Mouse (Mus musculus) lung, embryonic 14.5 days (tissue): ENCODE data around the gene Olfr1411. TPM values are rescaled to one million over a fixed set of nuclear protein-coding genes. Genes with fewer than 3 reads are reported as not detected.

Source experiments
- ATAC-seq: fragments of 200-750 bp; cut with Nextera tagmentation; 2 replicates; pipeline ENCODE4 v1.8.0; 2017; ENCODE audit warnings: mild to moderate bottlenecking, moderate TSS enrichment, moderate library complexity; ENCODE audit not compliant: insufficient read depth
- DNase-seq: peaks from one replicate; pipeline ENCODE4 v3.0.0-alpha.2; 2015
- H3K27ac ChIP-seq: fragments of 300-500 bp; sonication (generic); 2 replicates; pipeline ENCODE4 v1.5.1; 2014; ENCODE audit warnings: low read depth, mild to moderate bottlenecking, moderate library complexity
- H3K27me3 ChIP-seq: fragments of 300-500 bp; sonication (generic); 2 replicates; pipeline ENCODE4 v1.6.1; 2014; ENCODE audit warnings: low read length, control low read depth; ENCODE audit not compliant: insufficient read depth
- H3K36me3 ChIP-seq: fragments of 300-500 bp; sonication (generic); 2 replicates; pipeline ENCODE4 v1.6.1; 2014; ENCODE audit warnings: control low read depth; ENCODE audit not compliant: insufficient read depth
- H3K4me1 ChIP-seq: fragments of 300-500 bp; sonication (generic); 2 replicates; pipeline ENCODE4 v1.6.1; 2014; ENCODE audit warnings: antibody characterized with exemption, control low read depth; ENCODE audit not compliant: insufficient read depth
- H3K4me2 ChIP-seq: fragments of 300-500 bp; sonication (generic); 2 replicates; pipeline ENCODE4 v1.6.1; 2014; ENCODE audit warnings: mild to moderate bottlenecking
- H3K4me3 ChIP-seq: fragments of 300-500 bp; sonication (generic); 2 replicates; pipeline ENCODE4 v1.5.1; 2014; ENCODE audit warnings: low read depth, low read length
- H3K9ac ChIP-seq: fragments of 300-500 bp; sonication (generic); 2 replicates; pipeline ENCODE4 v1.6.1; 2014
- H3K9me3 ChIP-seq: fragments of 300-500 bp; sonication (generic); 2 replicates; pipeline ENCODE4 v1.6.1; 2016; ENCODE audit warnings: low read depth, low read length, control low read depth
- CTCF ChIP-seq: IDR thresholded peaks from 2 replicates; pipeline ENCODE4 v1.5.1; 2016; ENCODE audit warnings: antibody characterized with exemption, low read depth
- WGBS: fragments of 180-500 bp; shearing (Covaris S2); extraction: QIAGEN DNeasy Blood & Tissue Kit; methylation state at CpG from one replicate; pipeline ENCODE4 v1.1.7; 2014; 5-methylcytosine and 5-hydroxymethylcytosine counted together
- polyA plus RNA-seq: library from polyadenylated mRNA; unstranded; fragments of >200 nt; fragmentation: Nextera tagmentation; extraction: Ambion mirVana; gene quantifications from 2 replicates; pipeline ENCODE4 v1.2.1, GENCODE M21; 2014

The Olfr1411 gene
- polyA plus RNA-seq, 1 experiment from 2014 or later = not detected

DNA sequence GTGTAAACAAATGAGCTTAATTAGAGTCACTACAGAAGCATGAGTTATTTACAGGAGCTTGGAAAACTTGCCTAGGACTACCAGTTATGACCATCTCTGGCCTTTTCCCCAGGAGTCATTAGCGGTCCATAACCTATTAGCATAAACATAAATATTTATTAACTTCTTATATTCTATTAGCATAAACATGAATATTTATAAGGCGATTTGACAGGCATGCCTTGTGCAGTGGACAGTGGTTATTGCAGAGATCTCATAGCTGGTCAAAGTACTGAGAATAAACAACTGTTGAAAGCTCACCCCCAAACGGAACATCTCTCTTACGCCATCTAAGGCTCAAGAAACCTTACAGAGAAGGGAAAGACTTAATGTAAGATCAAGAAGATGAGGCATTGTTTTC lies 19.0 kb downstream of the Olfr1411 start:
- Histone ChIP-seq H3K36me3 (no peaks in the 10 kb centered on the region), H3K27me3 (no peaks in the 10 kb centered on the region), H3K9me3 (no peaks in the 10 kb centered on the region), H3K4me3 (no peak overlapping the region), H3K27ac (no peak overlapping the region), H3K4me1 (no peaks in the 10 kb centered on the region), H3K4me2 (no peak overlapping the region), H3K9ac (no peak overlapping the region)
- 42% methylated on average over 4 of the region's 4 CpGs for WGBS
- no peak for TF ChIP-seq CTCF
- DNase-seq (no peak), ATAC-seq (no peak)

- Histone ChIP-seq H3K9ac (no peak overlapping the region), H3K36me3 (no peaks in the 10 kb centered on the region), H3K4me3 (no peak overlapping the region), H3K27ac (no peak overlapping the region), H3K4me2 (no peak overlapping the region), H3K4me1 (no peaks in the 10 kb centered on the region), H3K27me3 (no peaks in the 10 kb centered on the region), H3K9me3 (no peaks in the 10 kb centered on the region)
- peak; percentile 59 for TF ChIP-seq CTCF
- 20% methylated on average over 1 of the region's 1 CpGs for WGBS
- peak; percentile 71 for DNase-seq
- ATAC-seq = no peak
These were observed 20.3 kb downstream of the Olfr1411 start for GRCm38 (mm10) chr1:92614516-92614915.

GRCm38 (mm10) chr1:92616046-92616445 lies 21.8 kb downstream of the Olfr1411 start:
- no peak overlapping the region for H3K4me2 ChIP-seq
- WGBS = 79% methylated on average over 1 of the region's 1 CpGs
- H3K4me3 ChIP-seq = no peak overlapping the region
- H3K36me3 ChIP-seq = no peaks in the 10 kb centered on the region
- ATAC-seq (no peak), DNase-seq (no peak)
- no peak overlapping the region for H3K27ac ChIP-seq
- no peaks in the 10 kb centered on the region for H3K4me1 ChIP-seq
- no peak overlapping the region for H3K9ac ChIP-seq
- no peak for TF ChIP-seq CTCF
- H3K9me3 ChIP-seq = no peaks in the 10 kb centered on the region
- H3K27me3 ChIP-seq = no peaks in the 10 kb centered on the region

DNA sequence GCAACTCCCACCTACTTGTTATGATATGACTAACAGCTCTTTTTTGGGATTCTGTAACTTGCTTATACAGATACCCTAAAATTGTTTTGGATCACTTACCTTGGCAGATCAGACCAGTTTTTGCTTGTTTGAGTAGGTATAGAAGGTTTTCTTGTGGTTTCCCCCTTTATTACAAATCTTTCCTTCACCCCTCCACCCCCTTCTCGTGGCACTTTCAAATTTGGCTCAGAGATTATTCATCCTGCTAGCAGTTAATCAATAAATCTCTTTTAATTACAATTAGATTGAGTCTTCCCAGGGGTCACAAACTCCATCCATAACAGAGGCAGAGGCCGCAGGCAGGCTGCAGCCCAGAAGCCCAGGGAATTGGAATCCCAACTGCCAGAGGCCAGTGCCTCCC lies 23.3 kb downstream of the Olfr1411 start, which contains the start of gene Olfr12:
Olfr12 (plus strand) TSS at position 301 of the 400 bp plus-strand sequence.
- Histone ChIP-seq H3K4me3 (no peak within 1 kb of the TSS), H3K36me3 (no peaks in the 10 kb centered on the region), H3K27ac (no peak within 1 kb of the TSS), H3K27me3 (no peaks in the 10 kb centered on the region), H3K4me2 (no peak within 1 kb of the TSS), H3K4me1 (no peaks in the 10 kb centered on the region), H3K9ac (no peak within 1 kb of the TSS), H3K9me3 (no peaks in the 10 kb centered on the region)
- TF ChIP-seq CTCF = no peak
- no peak for ATAC-seq
- DNase-seq = no peak
- 60% methylated on average over 2 of the region's 2 CpGs for WGBS

GRCm38 (mm10) chr1:92618360-92618759 lies 24.1 kb downstream of the Olfr1411 start:
- Histone ChIP-seq H3K36me3 (no peaks in the 10 kb centered on the region), H3K27ac (no peak overlapping the region), H3K9ac (no peak overlapping the region), H3K4me3 (no peak overlapping the region), H3K4me1 (no peaks in the 10 kb centered on the region), H3K4me2 (no peak overlapping the region), H3K9me3 (no peaks in the 10 kb centered on the region), H3K27me3 (no peaks in the 10 kb centered on the region)
- TF ChIP-seq CTCF = no peak
- ATAC-seq (no peak), DNase-seq (no peak)
- WGBS = 36% methylated on average over 4 of the region's 4 CpGs

DNA sequence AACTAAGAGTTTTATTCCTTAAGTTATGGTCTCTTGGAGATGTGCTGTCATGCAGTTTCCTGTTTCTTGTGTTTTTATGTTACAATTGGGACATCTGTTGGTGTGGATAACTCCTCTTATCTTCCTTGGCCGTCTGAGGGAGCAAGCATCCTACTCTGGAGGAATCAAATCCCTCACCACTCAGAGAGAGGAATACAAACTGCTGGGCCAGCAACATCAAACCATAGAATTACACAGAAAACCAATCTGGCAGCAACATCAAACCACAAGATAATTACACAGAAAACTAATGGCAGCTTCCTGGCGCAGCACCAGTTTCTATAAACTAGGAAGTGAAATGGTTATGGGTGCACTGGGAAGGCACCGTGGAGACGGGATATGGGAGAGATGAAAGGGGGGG lies 34.0 kb downstream of the Olfr1411 start:
- no peaks in the 10 kb centered on the region for H3K36me3 ChIP-seq
- H3K4me2 ChIP-seq = no peak overlapping the region
- DNase-seq (peak; percentile 71), ATAC-seq (0 out of 2 replicates have a peak, but pooled peaks have one; percentile 60)
- no peaks in the 10 kb centered on the region for H3K4me1 ChIP-seq
- H3K9ac ChIP-seq = no peak overlapping the region; the same call in 1 of the 2 replicates
- no peak overlapping the region for H3K4me3 ChIP-seq
- no peaks in the 10 kb centered on the region for H3K27me3 ChIP-seq
- WGBS = 41% methylated on average over 4 of the region's 4 CpGs
- H3K27ac ChIP-seq = no peak overlapping the region
- no peak for TF ChIP-seq CTCF
- H3K9me3 ChIP-seq = no peaks in the 10 kb centered on the region

DNA sequence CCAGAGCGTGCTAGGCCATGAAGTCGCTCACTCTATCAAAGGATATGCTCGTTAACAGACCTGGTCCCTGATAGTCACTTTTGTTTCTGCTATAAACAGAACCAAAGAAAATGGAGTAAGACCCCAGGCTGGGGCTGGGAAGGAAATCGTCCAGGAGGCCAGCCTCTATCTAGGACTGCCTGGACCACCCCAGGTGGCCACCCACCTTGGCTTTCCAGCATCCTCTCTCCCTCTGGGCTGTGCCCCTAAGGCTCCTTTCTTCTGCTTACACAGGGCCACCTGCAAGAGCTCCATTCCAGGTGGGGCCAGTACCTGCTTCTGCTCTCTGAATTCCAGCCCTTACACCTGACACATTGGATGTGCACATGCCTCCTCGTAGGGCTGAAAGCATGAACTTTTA lies 38.0 kb downstream of the Olfr1411 start:
- H3K4me2 ChIP-seq = no peak overlapping the region
- H3K9me3 ChIP-seq = no peaks in the 10 kb centered on the region
- no peak overlapping the region for H3K27ac ChIP-seq
- no peak for TF ChIP-seq CTCF
- H3K9ac ChIP-seq = no peak overlapping the region
- 73% methylated on average over 5 of the region's 5 CpGs for WGBS
- DNase-seq = no peak
- ATAC-seq = no peak
- no peaks in the 10 kb centered on the region for H3K27me3 ChIP-seq
- H3K4me1 ChIP-seq = no peaks in the 10 kb centered on the region
- H3K36me3 ChIP-seq = peaks cover 16% of the 10 kb centered on the region
- H3K4me3 ChIP-seq = no peak overlapping the region

- H3K4me2 ChIP-seq = no peak overlapping the region
- ATAC-seq (no peak), DNase-seq (no peak)
- TF ChIP-seq CTCF = no peak
- WGBS = 63% methylated on average over 6 of the region's 6 CpGs
- H3K4me3 ChIP-seq = no peak overlapping the region
- no peaks in the 10 kb centered on the region for H3K4me1 ChIP-seq
- no peak overlapping the region for H3K9ac ChIP-seq
- no peaks in the 10 kb centered on the region for H3K9me3 ChIP-seq
- H3K36me3 ChIP-seq = peaks cover 24% of the 10 kb centered on the region
- H3K27ac ChIP-seq = no peak overlapping the region
- no peaks in the 10 kb centered on the region for H3K27me3 ChIP-seq
These were observed 38.7 kb downstream of the Olfr1411 start for GRCm38 (mm10) chr1:92632948-92633347.
